Mouse (Mus musculus) cerebellum, adult 8-10 months (tissue): Measurements from ENCODE around the gene Mast4.
"Not testable (repeated sequence)": the region's sequence is repeated elsewhere in the genome, so short reads cannot be mapped to it uniquely, and the experiment has no call there.

ENCODE experiments used
- DNase-seq: peaks from one replicate; pipeline ENCODE4 v3.0.0; 2022

Mast4 gene

GRCm38 (mm10) chr13:102768512-102768911 lies 565.8 kb downstream of the Mast4 start:
- DNase-seq, result no peak

- no peak for DNase-seq
Measured at GRCm38 (mm10) chr13:102767110-102767509, 567.2 kb downstream of the Mast4 start.

GRCm38 (mm10) chr13:102765216-102765615 lies 569.1 kb downstream of the Mast4 start:
- DNase-seq, result no peak

GRCm38 (mm10) chr13:102764218-102764617 lies 570.1 kb downstream of the Mast4 start:
- DNase-seq, result no peak

- no peak for DNase-seq
Measured at GRCm38 (mm10) chr13:102762203-102762602, 572.1 kb downstream of the Mast4 start.

- DNase-seq, result no peak
Measured at GRCm38 (mm10) chr13:102761410-102761809, 572.9 kb downstream of the Mast4 start.

- DNase-seq, result no peak
Measured at GRCm38 (mm10) chr13:102758021-102758420, 576.3 kb downstream of the Mast4 start.

GRCm38 (mm10) chr13:102756071-102756470 lies 578.2 kb downstream of the Mast4 start:
- DNase-seq, result no peak

- DNase-seq, result no peak
Measured at GRCm38 (mm10) chr13:102755124-102755523, 579.2 kb downstream of the Mast4 start.

GRCm38 (mm10) chr13:102753714-102754556 lies 580.4 kb downstream of the Mast4 start:
- no peak for DNase-seq

GRCm38 (mm10) chr13:102749891-102750290 lies 584.4 kb downstream of the Mast4 start:
- DNase-seq, result no peak

GRCm38 (mm10) chr13:102749194-102749593 lies 585.1 kb downstream of the Mast4 start:
- no peak for DNase-seq

GRCm38 (mm10) chr13:102746803-102747561 lies 587.3 kb downstream of the Mast4 start:
- no peak for DNase-seq

- DNase-seq, result no peak
Measured at GRCm38 (mm10) chr13:102745626-102746342, 588.5 kb downstream of the Mast4 start.

GRCm38 (mm10) chr13:102745270-102745600 lies 589.1 kb downstream of the Mast4 start:
- no peak for DNase-seq

GRCm38 (mm10) chr13:102744481-102745269 lies 589.6 kb downstream of the Mast4 start:
- DNase-seq, result peak; percentile 14

GRCm38 (mm10) chr13:102739720-102740535 lies 594.4 kb downstream of the Mast4 start:
- DNase-seq, result no peak

GRCm38 (mm10) chr13:102737811-102738210 lies 596.5 kb downstream of the Mast4 start:
- DNase-seq, result no peak

GRCm38 (mm10) chr13:102733063-102733462 lies 601.2 kb downstream of the Mast4 start:
- no peak for DNase-seq

- DNase-seq, result not testable (repeated sequence)
Measured at GRCm38 (mm10) chr13:102728951-102729350, 605.3 kb downstream of the Mast4 start.

- no peak for DNase-seq
Measured at GRCm38 (mm10) chr13:102728035-102728434, 606.3 kb downstream of the Mast4 start.

- DNase-seq, result no peak
Measured at GRCm38 (mm10) chr13:102726876-102727275, 607.4 kb downstream of the Mast4 start.
